Mouse (Mus musculus): ENCODE measurements around the gene Msi2.

Msi2 gene

DNA sequence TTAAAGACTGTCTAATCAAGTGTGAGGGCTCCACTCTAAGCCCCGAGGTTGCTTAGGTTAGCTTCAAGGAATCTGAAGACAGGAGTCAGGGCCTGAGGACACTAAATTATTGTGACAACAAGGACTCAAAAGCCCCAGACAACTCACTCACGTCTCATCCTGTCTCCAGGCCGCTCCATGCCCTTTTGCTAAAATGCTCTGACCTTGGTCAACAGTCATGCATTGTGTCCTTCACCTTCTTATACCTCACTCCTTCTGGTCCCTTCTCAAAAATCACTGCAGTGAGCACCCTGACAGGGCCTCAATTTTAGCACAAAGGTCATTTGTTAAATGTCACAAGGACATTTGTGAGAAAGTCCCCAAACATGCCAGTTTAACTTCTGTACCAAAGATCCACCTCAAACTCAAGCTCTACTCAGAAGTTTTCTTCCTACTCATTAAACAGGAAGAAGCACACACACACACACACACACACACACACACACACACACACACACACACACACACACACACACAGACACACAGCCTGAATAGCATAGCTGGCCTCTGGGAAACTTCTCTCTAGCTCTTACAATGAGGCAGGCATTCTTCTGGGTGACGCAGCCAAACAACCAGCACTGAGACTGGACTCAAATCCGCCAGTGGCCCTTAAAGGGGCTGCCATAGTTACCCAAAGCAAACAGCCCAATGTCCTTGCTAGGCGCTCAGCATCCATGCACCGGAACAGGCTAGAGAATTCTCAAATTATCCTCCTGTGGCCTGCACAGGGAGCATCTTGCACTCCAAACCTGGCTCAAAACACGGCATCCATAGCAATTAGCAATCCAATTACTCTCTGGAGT lies 178.5 kb downstream of the Msi2 start:
- DNase-seq (ENCODE audit: low spot score) = peak; percentile 55

DNA sequence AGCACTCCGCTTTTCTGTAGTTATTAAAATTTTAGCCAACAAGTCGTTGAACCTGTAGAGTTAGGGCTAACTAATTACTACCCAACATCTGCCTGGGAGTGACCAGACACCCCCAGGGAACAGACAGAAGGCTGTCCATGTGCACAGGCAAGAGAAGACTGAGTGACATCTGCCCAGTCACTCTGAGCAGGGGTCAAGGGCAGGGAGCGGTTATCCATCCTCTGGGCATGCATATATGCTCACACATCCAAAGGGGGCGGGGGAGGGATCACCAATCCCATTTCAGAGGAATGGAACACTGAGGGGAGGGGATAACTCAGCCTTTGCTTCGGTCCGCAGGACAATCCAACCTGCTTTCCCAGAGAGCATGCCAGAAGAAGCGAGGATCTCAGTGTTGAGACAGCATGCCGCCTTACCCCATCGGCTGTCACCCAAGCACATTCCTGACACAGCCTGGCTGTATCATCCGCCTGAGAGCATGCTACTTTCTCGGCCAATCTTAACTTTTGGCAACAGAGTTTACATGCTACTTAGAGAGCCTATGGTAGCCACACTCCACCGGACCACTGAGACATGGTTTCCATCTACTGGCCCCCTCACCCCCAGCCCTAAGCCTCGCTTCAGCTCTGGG lies 179.5 kb downstream of the Msi2 start:
- DNase-seq (ENCODE audit: low spot score) = no peak

DNA sequence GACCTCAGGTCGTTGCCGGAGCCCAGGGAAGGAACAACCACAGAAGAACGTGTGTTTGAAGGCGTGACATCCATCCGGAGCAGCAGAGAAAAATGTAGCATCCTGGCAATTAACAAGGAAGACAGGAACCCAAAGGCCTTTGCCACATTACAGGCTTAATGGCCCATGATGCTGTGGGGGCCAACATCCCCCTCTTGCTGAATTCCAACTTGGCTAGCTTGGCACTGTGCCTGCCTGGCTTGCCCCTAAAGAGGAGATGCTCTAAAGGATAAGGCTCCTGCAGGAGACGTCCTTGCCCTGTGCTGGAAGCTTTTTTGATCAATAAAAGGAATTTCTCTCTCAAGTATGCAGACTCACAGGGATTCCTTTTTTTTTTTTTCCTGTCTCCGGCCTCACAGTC lies 181.0 kb downstream of the Msi2 start:
- DNase-seq (ENCODE audit: low spot score) = no peak

DNA sequence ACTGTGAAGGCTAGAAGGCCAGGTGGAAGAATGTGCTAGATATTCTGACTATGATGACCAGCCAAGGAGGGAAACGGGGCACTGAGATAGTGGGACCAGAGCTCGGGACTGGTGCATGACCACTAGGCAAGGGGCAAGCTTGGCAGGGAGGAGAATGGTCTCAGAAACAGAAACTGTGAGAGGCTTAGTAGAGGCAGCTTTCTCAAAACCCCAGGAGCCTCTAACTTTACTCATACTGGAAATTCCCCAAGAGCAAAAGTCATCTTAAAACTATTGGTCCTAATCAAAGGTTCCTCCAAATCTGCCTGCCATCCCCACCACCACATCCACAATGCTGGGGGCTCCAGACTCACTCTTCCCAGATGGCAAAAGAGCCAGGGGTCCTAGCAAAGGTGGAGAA lies 181.5 kb downstream of the Msi2 start:
- DNase-seq (ENCODE audit: low spot score) = no peak

DNA sequence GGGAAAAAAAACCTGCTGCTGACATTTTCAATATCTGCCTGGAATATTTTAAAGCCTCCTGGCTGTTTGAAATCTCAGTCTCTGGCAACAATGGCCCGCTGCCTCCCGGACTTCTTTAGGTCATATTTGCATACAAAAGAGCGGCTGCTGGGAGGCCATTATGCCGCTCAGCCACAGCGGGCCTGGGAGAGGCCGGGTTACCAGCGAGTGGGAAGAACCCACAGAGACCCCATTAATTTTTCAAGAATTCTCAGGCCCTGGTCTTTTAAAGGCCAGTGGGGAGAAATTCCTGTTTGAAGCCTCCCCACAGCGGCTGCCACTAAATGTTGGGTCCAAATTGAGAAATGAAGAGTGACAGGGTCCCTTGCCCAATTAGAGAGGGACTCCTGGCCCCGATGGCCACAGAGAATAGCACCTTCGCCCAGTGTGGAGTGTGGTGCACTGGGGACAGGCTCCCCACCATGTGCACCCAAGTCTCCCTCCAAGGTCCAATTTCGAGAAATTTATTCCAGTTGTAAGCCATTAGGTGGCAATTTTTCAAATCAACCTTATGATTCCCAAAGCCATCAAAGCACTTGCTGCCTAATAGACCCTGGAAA lies 183.9 kb downstream of the Msi2 start:
- DNase-seq (ENCODE audit: low spot score) = peak; percentile 73

DNA sequence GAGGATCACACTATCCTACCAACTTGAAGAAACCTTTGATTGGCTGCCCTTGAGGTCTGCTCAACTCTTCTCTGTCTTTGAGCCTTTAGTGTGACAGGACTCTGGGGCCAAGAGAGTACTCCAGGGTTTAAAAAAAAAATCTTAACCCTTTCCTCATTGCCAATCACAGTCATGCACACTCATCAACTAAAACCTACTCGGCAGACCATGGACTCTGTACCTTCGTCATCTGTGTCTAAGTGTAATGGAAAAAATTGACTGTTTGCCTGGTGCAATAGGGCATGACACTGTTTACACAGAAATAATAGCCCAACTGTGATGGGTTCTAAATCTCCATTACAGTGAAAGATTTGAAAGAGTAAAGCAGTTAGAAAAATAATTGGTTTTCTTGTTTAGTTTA lies 186.3 kb downstream of the Msi2 start:
- DNase-seq (ENCODE audit: low spot score) = no peak

DNA sequence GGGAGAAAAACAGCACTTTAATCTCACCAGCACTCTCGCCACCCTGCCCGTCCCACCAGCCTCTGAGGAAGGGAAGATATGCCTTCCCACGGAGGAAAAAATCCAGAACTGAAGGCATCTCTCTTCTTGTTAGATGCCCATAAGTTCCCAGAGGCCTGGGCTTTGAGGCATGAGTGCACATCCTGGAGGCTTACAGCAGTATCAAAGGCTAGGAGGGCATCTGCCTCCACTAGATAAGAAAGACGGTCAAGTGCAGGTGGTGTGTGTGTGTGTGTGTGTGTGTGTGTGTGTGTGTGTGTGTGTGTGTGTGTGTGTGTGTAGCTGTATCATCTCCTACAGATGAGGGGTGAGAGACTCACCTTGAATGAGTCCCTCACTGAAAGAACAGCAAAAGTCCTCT lies 188.3 kb downstream of the Msi2 start:
- DNase-seq (ENCODE audit: low spot score) = no peak

DNA sequence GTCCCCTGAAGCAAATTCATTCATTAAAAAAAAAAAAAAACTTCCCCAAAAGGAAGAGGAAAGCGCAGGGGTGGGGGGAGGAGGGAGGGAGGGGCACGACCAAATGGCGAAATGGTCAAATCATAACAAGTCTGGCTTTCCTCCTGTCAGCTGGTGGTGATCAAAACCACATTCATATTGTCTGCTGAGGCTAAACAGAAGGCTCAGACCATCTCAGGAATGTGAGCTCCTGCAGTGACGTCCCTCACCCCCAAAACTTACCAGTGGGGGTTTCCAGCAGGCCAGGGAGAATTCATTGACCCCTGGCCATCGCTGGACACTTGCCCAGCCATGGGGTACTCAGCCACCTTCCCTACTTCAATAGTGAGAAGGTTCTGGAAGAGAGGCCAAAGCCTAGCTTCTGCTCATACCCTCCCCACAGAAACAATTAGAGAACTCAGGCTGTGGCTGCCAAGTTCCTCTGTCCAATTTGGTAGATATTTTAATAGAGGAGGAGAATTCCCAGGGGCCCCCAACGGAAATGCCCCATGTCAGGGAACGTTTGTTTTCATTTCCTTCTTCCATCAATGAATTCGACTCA lies 189.7 kb downstream of the Msi2 start:
- peak; percentile 59 for DNase-seq (ENCODE audit: low spot score)

DNA sequence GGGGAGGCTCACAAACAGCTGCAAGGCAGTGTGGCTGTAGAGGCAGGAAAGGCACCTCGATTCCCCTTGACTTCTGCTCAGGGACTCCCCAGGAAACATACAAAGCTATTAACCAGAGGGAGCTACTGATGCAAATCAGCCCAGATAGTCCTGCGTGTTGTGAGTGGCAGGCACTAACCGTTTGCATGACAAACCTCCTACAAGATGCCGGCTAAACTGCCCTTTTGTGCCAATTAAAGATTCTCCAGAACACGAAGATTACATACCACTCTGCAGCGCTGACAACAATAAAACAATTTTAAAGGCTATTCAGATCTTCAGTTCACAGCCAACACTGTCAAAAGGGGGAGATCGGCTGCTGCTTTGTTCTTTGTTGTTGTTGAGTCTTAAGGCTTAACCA lies 191.6 kb downstream of the Msi2 start:
- DNase-seq (ENCODE audit: low spot score) = no peak

DNA sequence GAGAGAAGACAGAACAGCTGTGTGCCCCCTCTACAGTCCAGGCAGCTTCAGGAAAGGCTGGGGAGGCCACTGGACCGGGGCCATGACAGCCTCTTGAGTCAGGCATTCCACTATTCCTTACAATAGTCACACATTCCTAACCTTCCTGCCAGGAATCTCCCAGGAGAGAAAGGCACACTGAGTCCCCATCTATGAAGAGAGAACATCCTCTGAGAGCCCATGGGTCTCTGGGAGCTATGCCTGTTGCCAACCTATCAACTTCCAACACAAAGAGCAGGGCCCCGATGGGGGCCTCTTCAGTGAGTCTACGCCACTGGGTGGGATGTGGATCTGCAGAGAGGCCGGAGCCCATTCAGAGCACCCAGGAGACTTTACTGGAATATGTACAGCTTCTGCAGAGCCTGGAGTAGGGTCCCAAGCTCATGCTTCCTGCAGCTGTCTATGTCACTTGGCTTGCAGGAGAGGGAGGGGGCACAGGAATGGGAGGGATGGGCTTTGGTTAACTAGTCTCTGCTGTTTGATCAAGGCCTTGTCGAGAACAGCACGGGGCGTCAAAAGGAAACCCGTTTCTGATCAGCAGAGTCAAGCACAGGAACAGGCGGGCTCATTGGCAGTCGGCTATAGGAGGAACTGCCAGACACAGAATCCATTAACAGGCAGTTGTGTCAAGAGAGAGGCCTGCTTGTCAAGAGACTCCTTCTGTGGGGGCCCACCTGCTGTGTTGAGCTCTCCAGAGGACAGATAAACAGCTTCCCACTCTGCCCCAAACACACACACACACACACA lies 193.3 kb downstream of the Msi2 start:
- peak; percentile 63 for DNase-seq (ENCODE audit: low spot score)

DNA sequence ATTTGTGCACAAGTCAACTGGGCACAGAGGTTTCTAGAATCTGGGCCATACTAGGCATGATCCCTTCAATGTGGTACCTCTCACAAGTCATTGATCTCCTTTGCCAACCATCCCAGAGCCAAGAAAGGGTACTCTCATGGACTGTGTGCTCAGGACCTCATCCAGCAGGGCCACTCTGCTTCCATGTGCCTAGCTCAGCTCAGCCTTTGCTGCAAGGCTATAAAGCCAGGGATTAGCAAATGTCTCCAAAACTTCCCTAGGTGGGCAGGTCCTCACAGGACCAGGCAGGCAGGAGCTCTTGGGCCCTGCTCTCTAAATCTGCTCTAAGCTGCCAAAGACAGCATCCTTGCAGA lies 193.9 kb downstream of the Msi2 start:
- DNase-seq (ENCODE audit: low spot score) = no peak

DNA sequence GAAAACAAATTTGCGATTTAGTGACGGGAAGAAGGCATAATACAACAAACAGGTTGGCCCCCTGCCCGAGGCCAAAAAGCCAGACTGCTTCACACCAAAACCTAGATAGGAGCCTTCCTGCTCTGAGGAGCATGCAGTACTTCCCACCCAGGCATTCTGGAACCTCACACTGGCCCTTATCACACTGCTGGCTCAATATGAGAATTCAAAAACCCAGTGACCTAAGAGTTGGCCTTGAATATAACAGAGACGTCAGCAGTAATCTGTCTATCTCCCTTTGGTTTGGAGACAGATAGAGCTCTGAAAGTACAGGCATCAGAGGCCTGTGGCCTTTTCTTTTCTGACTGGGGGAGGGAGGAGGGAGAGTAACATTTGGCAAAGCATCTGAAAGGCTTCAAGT lies 194.4 kb downstream of the Msi2 start:
- DNase-seq (ENCODE audit: low spot score) = no peak

DNA sequence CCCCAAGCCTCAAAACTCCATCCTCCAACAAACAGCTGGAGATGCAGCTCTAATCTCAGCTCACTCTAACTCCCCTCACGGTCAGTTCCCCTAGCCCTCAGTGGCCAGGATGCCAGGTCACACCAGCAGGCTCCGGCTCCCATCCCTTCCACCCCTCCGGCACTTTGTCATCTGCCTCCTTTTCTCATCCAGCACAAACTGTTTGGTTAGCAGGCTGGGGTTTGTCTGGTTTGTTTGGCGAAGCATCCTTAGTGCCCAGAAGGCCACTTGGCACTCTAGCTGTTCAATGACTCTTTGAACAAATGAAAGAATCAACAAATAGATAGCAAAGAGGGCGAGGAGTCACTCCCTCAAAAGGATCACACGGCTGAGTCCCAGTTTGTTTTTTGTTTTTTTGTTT lies 194.8 kb downstream of the Msi2 start:
- DNase-seq (ENCODE audit: low spot score) = no peak

DNA sequence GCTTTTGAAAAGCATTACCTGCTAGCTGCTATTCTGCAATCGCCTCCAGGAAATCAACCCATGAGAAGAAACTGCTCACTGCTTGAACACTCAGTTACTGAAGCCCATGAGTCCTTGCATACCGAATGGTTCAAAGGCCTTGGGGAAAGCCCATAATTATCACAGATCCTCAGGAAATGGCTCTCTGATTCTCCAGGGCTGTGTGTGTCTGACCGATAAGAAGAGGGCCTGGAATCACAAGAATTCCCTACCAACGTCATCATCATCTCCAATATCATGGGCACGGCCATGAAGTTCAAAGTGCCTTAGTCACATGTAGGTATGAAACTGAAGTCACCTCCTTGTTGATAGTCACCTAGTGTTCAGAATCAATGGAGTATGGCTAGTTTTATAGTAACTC lies 196.2 kb downstream of the Msi2 start:
- DNase-seq (ENCODE audit: low spot score) = no peak

DNA sequence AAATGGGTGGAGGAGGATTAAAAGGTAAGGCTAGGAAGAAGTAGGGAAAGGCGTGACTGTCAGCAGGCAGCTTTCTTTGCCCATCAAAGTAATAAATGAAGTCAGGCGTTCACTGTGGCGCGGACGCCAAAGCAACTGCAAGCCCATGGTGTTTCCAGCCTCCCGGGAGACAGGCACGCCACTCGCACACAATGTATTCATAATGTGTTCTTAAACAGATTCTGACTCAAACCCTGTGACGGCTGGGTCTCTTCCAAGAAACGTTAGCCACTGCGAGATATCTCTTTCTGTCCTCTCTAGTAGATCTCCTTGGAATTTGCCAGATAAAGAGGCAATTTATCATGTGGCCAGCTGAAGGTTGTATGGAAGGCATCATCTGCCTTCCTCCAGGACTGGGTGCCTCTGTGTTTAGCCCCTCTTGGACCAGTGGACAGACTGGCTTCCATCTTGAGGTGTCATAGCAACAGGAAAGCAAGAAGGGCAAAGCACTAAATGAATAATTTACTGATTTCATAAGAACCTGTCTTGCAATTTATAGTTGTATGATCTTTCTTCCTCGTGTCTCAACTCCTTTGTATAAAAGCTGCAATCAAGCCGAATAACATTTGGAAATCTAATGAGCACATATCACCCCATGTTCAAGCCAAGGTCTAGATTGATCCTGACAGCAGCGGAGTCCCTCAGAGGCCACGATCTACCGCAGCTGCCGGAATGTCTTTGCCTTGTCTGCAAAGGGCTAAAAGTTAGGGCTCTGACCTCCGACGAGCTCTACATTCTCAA lies 197.2 kb downstream of the Msi2 start:
- no peak for DNase-seq (ENCODE audit: low spot score)

DNA sequence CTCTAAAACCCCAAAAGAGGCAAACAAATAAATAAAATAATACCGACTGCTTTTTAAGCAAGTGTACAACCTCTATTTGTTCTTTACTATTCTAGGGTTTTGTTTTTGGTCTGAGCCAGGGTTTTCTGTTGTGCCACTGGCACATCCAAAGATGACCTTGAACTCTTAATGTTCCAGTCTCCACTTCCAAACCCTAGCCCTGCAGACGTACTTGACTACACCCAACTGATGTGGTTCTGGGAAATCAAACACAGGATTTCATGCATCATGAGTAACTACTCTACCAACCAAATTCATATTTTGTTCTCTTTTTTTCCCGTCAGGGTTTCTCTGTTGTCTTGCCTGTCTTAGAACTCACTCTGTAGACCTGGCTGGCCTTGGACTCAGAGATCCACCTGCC lies 200.0 kb downstream of the Msi2 start:
- no peak for DNase-seq (ENCODE audit: low spot score)

DNA sequence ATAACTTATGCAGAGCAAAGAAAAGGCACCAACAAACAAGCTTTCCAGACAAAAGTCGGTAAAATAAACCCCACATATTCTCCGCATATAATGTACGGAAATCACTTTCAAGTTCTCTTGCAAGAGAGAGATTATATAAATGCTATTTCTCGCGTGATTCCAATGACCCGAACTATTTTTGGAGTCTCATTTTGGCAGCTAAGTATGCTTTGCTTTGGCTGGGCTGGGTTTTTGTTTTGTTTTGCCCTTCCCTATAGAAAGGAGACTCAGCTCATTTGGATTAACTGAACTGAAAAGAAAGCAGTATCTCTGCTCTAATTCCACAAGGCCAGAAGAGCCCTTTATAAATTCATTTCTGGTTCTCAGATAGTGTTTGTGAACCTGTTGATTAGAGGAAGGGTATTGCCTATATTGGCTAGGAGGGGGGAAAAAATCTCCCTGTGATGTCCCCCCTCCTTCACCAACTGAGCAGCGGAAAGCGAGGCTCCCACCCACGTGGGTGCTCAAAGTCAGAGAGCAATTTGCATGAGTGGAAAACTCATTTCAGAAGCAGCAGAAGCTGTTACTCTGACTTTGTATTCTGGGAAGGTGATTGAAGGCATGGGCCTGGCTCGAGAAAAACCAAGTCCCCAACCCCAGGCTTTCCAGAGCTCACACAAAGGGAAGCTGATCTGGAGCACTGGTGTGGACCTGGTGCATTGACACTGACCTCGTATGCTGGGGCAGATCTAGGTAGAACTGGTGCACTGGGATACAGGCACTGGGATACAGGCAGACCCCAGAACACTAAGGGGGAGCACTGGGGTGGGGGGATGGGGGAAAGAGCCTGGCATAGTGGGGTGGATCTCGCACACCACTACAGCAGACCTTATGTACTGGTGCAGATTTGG lies 201.5 kb downstream of the Msi2 start:
- DNase-seq (ENCODE audit: low spot score) = no peak

DNA sequence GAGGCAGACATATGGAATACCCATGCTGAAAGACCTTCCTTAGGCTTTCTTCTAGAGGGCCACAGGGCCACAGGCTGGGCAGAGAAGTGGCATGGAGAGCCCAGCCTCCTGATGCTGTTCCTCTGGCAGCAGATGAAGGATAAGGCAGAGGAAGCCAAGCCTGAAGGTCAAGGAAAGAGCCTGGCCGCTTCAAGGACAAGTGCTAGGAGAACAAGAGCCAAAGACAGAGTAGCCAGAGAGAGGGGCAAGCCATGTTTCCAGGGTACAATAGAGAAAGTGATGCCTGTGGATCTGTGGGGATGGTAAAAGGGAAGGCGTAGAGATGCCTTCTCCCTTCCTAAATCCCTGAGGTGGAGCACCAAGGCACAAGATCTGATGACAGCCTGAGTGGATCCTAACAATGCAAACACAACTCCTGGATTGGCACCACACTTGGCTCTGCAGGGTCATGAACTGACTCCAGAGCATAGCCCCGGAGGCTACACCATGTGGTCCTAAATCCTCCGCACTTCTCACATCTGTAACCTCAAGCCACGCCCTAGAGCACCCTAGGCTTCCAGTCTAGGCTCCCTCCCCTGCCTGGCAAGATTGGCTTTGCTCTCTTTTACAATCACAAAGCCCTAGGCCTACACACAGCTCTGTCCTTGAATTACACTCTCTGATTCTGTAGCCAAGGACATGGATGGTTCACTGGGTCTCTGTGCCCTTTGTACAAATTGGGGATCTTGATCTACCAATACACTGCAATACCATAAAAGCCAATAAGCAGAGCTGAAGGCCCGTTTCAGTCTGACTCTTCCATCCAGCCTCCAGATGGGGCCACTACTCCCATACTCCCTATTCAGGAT lies 202.4 kb downstream of the Msi2 start:
- DNase-seq (ENCODE audit: low spot score) = no peak

DNA sequence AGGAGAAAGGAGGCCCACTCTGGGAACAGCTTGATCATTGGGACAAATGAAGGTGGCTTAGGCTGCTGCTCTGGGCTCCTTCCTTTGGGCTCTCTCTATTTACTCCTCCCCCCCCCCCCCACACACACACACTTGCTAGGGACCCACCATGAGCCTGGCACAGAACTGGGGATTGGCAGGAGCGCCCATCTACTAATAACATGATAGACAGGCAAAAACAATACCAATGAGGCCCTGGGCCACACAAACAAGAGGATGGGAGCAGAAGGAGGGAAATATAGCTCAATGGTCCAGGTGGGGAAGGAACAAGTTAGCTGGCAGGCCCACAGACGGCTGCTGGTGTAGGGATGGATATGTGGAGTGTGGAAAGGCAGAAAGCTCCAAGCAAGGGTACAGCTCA lies 203.0 kb downstream of the Msi2 start:
- DNase-seq (ENCODE audit: low spot score) = no peak

Data from embryo, embryonic 10 days (tissue).